Mouse (Mus musculus) v-Abl transformed pro-B cells (cell line): ENCODE data around the gene Shprh.
"Not testable (repeated sequence)": the region's sequence is repeated elsewhere in the genome, so short reads cannot be mapped to it uniquely, and the experiment has no call there.

Experiments used
- in situ Hi-C, 2 experiments: fragments of 400-800 bp; cut with MboI; formaldehyde crosslinking; loops; one replicate each; pipeline ENCODE4 v1.15.1; 2025; ENCODE audit not compliant: unreplicated experiment in 2 of 2

The Shprh gene

GRCm38 (mm10) chr10:11229545-11230178 lies 80.4 kb downstream of the Shprh start:
- in situ Hi-C loops = no loop called here

- in situ Hi-C loops = no loop called here
These were observed 84.0 kb downstream of the Shprh start for GRCm38 (mm10) chr10:11233208-11233607.

GRCm38 (mm10) chr10:11242988-11243387 lies 93.8 kb downstream of the Shprh start:
- in situ Hi-C loops = not testable (repeated sequence)

- in situ Hi-C loops = no loop called here
These were observed 99.0 kb downstream of the Shprh start for GRCm38 (mm10) chr10:11248210-11248609.

- in situ Hi-C loops = no loop called here
These were observed 101.2 kb downstream of the Shprh start for GRCm38 (mm10) chr10:11250247-11250997.

- in situ Hi-C loops = not testable (repeated sequence)
These were observed 104.4 kb downstream of the Shprh start for GRCm38 (mm10) chr10:11253581-11253980.

- in situ Hi-C loops = no loop called here
These were observed 110.9 kb downstream of the Shprh start for GRCm38 (mm10) chr10:11260119-11260518.

GRCm38 (mm10) chr10:11262292-11262691 lies 113.1 kb downstream of the Shprh start:
- in situ Hi-C loops = not testable (repeated sequence)

- in situ Hi-C loops = not testable (repeated sequence)
These were observed 114.6 kb downstream of the Shprh start for GRCm38 (mm10) chr10:11263795-11264194.
